Mouse (Mus musculus): ENCODE measurements at regions not wholly inside any gene's neighbourhood (a gene's known extent, or its start where the extent isn't known, plus 50 kb on each side); places are given as distances from the start of the nearest gene placed in this dataset.

DNA sequence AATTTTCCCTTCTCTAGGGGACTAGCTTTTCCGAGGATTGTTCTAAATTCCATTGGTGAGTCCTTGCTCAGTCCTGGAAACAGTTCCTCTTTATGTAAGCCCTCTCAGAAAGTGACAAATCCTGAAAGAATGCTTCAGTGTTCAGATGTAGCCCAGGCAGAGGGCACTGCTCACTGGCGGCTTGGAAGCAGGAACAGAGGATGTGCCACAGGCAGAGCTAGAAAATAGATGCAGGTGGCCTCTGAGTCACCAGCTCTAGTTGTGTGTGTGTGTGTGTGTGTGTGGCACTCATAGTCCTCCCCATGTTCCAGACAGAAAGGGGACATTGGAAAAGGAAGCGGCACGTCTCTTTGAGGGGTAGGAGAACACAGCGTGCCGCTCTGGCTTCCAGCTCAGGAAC, 52.5 kb upstream of the Ampd3 start:
- ATAC-seq (ENCODE audit: low TSS enrichment), result peak; percentile 87

DNA sequence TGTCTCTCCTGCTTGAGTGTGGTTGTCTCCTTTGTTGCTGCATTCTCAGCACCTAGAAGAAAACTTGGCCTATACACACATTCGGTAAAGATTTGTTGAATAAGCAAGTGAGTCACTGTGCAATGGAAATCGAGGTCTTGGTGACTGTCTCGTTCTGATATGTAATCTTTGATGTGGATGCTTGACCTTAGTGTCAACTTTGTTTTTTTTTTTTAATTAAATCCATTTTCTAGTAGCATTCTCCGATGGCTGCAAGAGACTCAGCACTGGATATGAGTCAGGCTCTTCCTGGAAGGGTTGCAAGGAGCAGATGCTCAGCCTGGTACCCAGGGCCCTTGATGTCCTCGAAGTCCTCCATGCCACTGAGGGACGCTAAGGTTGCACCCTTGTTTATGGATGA, 50.9 kb upstream of the Ampd3 start:
- no peak for ATAC-seq (ENCODE audit: low TSS enrichment)
